Mouse (Mus musculus) liver, embryonic 15.5 days (tissue): ENCODE results near the gene Fasn. TPM values are rescaled to one million over a fixed set of nuclear protein-coding genes. Genes with fewer than 3 reads are reported as not detected.
A peak's percentile ranks its signal among the peaks of the same experiment; 100 is the strongest.
"Not testable (repeated sequence)": the region's sequence is repeated elsewhere in the genome, so short reads cannot be mapped to it uniquely, and the experiment has no call there.

Experiments
- ATAC-seq: fragments of 200-750 bp; cut with Nextera tagmentation; 2 replicates; pipeline ENCODE4 v1.8.0; 2017; ENCODE audit warnings: moderate number of reproducible peaks, mild to moderate bottlenecking, moderate library complexity; ENCODE audit not compliant: insufficient read depth
- H3K27ac ChIP-seq: fragments of 300-500 bp; sonication (generic); replicated peaks from 2 replicates; pipeline ENCODE4 v1.5.1; 2015; ENCODE audit warnings: mild to moderate bottlenecking, inconsistent platforms
- H3K27me3 ChIP-seq: fragments of 300-500 bp; sonication (generic); 2 replicates; pipeline ENCODE4 v1.6.1; 2015; ENCODE audit warnings: mild to moderate bottlenecking, inconsistent platforms
- H3K36me3 ChIP-seq: fragments of 300-500 bp; sonication (generic); replicated peaks from 2 replicates; pipeline ENCODE4 v1.6.1; 2015; ENCODE audit warnings: moderate library complexity, mild to moderate bottlenecking, inconsistent platforms
- H3K4me1 ChIP-seq: fragments of 300-500 bp; sonication (generic); replicated peaks from 2 replicates; pipeline ENCODE4 v1.6.1; 2015; ENCODE audit warnings: inconsistent platforms
- H3K4me2 ChIP-seq: fragments of 300-500 bp; sonication (generic); 2 replicates; pipeline ENCODE4 v1.6.1; 2015; ENCODE audit warnings: moderate library complexity, mild to moderate bottlenecking, inconsistent platforms
- H3K4me3 ChIP-seq: fragments of 300-500 bp; sonication (generic); replicated peaks from 2 replicates; pipeline ENCODE4 v1.5.1; 2015; ENCODE audit warnings: mild to moderate bottlenecking, inconsistent platforms
- H3K9ac ChIP-seq: fragments of 300-500 bp; sonication (generic); 2 replicates; pipeline ENCODE4 v1.6.1; 2015; ENCODE audit warnings: moderate library complexity, mild to moderate bottlenecking, inconsistent platforms
- H3K9me3 ChIP-seq: fragments of 300-500 bp; sonication (generic); replicated peaks from 2 replicates; pipeline ENCODE4 v1.6.1; 2016; ENCODE audit warnings: inconsistent platforms
- WGBS: fragments of 180-500 bp; shearing (Covaris S2); methylation state at CpG from one replicate; pipeline ENCODE4 v1.1.7; 2015; ENCODE audit warnings: mixed read lengths; ENCODE audit not compliant: insufficient replicate concordance; 5-methylcytosine and 5-hydroxymethylcytosine counted together
- polyA plus RNA-seq: library from polyadenylated mRNA; unstranded; fragments of >200 nt; fragmentation: Nextera tagmentation; extraction: Ambion mirVana; gene quantifications from 2 replicates; pipeline ENCODE4 v1.2.1, GENCODE M21; 2015

Gene Fasn
- polyA plus RNA-seq, 1 experiment from 2014 or later = 20.1 TPM

DNA sequence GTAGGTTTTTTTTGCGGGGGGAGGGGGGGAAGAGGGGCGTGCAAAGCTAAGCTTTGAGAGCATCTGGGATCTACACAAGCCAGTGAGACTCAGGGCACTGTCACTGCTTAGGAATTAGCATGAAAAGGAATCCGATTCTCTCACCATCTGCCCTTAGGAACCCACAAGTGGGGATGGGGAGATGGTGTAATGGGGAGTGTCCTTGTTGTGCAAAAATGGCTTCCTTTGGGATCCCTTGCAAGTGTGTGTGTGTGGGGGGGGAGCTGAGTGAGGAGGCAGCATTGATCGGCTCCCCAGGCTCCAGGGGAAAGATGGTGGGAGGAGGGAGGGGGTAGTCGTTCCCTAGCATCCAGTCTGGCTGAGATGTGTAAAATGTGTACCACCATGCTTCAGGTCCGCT, 47.2 kb downstream of the Fasn start:
- H3K4me3 ChIP-seq = no peak overlapping the region
- ATAC-seq = no peak
- 0 out of 2 replicates have a peak, but pooled peaks cover 5% of the 10 kb centered on the region for H3K4me1 ChIP-seq
- H3K27ac ChIP-seq = no peak overlapping the region
- H3K36me3 ChIP-seq = 0 out of 2 replicates have a peak, but pooled peaks cover 6% of the 10 kb centered on the region
- H3K4me2 ChIP-seq = no peak overlapping the region
- no peaks in the 10 kb centered on the region for H3K9me3 ChIP-seq
- H3K27me3 ChIP-seq = peaks cover 8% of the 10 kb centered on the region; the same call in 1 of the 2 replicates
- H3K9ac ChIP-seq = no peak overlapping the region
- WGBS = 36% methylated on average over 6 of the region's 6 CpGs

DNA sequence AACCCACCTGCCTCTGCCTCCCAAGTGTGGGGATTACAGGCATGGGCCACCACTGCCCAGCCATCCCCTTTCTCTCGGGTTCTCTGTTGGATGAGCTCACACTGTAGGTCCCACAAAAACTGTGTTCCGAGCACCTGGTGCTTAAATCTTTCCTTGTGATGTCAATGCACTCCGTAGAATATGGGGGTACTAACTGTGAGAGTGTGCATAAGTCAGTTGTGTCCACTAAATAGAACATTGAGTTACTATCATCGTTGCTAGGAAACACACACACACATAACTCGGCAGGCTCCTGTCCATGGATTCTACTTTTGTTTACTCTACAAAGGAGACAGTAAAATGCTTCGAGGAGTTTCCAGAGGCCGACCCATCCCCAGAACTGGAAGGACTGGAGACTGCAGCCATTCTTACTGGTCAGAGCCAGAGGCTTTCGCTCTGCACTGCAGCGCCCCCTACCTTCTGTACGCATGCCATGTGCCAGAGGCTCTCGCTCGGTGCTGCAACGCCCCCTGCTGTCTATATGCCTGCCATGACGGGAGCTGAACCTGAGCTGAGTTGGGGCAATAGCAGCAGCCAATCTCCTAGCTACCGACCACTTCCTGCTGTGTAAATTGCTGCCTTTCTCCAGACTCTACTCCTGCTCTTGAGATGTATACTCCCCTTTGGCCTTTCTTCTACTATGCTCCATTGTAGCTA, 48.4 kb downstream of the Fasn start:
- 0 out of 2 replicates have a peak, but pooled peaks cover 3% of the 10 kb centered on the region for H3K36me3 ChIP-seq
- no peak overlapping the region for H3K27ac ChIP-seq
- 0 out of 2 replicates have a peak, but pooled peaks cover 5% of the 10 kb centered on the region for H3K4me1 ChIP-seq
- WGBS = 22% methylated on average over 15 of the region's 15 CpGs
- no peak overlapping the region for H3K9ac ChIP-seq
- H3K4me2 ChIP-seq = no peak overlapping the region
- peak; percentile 69 for ATAC-seq
- H3K4me3 ChIP-seq = no peak overlapping the region
- no peaks in the 10 kb centered on the region for H3K9me3 ChIP-seq
- H3K27me3 ChIP-seq = peaks cover 8% of the 10 kb centered on the region; the same call in 1 of the 2 replicates

DNA sequence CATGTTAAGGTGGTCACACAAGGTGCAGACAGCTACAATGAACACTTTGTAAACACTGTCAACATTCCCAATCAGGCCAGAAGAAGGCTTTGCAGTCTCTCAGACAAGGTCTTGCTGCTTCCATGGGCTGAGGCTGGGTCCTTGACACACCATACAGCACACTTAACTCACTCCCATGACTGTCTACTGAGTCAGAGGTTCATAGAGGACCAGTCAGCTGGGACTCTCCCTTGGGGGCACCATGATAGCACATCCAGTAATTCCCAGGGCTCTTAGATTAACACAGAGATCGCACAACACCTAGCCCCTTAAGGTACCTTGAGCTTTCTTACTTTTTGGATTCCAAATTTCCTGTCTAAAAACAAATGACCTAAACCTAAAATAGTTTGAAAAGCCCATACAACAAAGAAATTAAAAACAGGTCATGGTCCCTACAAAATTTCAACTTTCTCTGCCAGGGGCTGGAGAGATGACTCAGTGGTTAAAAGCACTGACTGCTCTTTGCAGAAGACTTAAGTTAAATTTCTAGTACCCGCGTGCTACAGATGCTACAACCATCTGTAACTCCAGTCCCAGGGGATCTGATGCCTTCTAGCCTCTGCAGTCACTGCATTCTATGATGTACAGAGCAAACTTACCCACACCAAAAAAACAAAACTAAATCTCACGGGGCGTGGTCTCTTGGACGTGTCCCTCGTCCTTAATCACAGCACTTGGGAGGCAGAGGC, 50.7 kb downstream of the Fasn start:
- WGBS = 69% methylated on average over 7 of the region's 7 CpGs
- Histone ChIP-seq H3K27ac (no peak overlapping the region), H3K4me3 (no peak overlapping the region), H3K4me1 (0 out of 2 replicates have a peak, but pooled peaks cover 5% of the 10 kb centered on the region), H3K27me3 (peaks cover 8% of the 10 kb centered on the region; the same call in 1 of the 2 replicates), H3K4me2 (no peak overlapping the region), H3K9ac (no peak overlapping the region), H3K9me3 (no peaks in the 10 kb centered on the region), H3K36me3 (no peaks in the 10 kb centered on the region)
- ATAC-seq = no peak

DNA sequence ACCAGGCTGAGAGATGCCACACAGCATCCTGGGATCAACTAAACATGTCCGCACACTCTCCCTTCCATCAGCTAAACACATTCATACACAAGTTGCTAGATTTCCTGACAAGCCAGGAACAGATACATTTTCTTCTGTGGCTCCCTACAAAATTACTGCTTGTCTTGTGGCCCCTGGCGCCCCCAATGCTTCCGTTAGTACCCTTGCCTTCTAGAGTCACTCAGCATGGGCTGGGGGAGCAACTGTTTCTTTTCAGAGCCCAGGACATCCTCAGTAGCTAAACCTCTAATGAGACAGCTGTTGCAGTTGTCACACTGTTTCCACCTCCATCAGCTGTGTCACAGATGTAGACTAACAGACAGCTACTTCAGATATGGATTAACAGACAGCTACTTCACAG, 51.6 kb downstream of the Fasn start:
- no peaks in the 10 kb centered on the region for H3K9me3 ChIP-seq
- peaks cover 7% of the 10 kb centered on the region; the same call in 1 of the 2 replicates for H3K27me3 ChIP-seq
- H3K4me1 ChIP-seq = 0 out of 2 replicates have a peak, but pooled peaks cover 8% of the 10 kb centered on the region
- no peak for ATAC-seq
- H3K4me3 ChIP-seq = no peak overlapping the region
- H3K27ac ChIP-seq = no peak overlapping the region
- no peak overlapping the region for H3K9ac ChIP-seq
- no peaks in the 10 kb centered on the region for H3K36me3 ChIP-seq
- no peak overlapping the region for H3K4me2 ChIP-seq
- WGBS = 71% methylated on average over 3 of the region's 3 CpGs

DNA sequence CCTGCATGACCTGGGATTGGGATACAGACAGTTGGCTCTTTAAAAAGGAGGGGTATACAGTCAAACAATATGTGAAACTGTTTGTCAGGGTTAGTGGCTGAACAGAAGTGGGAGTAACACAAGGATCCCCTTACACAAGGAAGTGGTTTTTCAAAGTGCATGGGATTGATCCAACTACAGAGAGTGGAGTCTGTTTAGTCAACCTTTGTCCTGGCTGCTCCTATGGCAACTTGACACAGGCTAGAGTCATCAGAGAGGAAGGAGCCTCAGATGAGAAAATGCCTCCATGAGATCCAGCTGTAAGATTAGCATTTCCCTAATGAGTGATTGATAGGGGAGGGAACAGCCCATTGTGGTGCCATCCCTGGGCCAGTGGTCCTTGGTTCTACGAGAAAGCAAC, 56.1 kb downstream of the Fasn start:
- H3K9ac ChIP-seq = no peak overlapping the region
- no peak overlapping the region for H3K4me3 ChIP-seq
- peaks cover 15% of the 10 kb centered on the region; the same call in 1 of the 2 replicates for H3K27me3 ChIP-seq
- no peaks in the 10 kb centered on the region for H3K9me3 ChIP-seq
- H3K36me3 ChIP-seq = no peaks in the 10 kb centered on the region
- no peak overlapping the region for H3K27ac ChIP-seq
- 0 out of 2 replicates have a peak, but pooled peaks cover 5% of the 10 kb centered on the region for H3K4me1 ChIP-seq
- no peak for ATAC-seq
- WGBS = 36% methylated on average over 1 of the region's 1 CpGs
- H3K4me2 ChIP-seq = no peak overlapping the region

DNA sequence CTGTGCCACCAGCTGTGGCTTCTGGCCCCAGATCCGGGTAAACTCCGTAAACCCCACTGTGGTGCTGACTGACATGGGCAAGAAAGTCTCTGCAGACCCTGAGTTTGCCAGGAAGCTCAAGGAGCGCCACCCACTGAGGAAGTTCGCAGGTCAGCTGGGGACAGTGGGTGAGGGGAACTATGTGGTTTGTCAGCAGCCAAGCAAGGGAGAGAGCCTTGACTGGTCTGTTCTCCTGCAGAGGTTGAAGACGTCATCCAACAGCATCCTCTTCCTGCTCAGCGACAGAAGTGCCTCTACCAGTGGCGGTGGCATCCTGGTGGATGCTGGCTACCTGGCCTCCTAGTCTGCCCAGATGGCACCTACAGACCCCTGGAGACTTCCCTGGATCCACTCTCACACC, 57.3 kb downstream of the Fasn start:
- not testable (repeated sequence) for H3K27ac ChIP-seq, H3K36me3 ChIP-seq, ATAC-seq, H3K9ac ChIP-seq, H3K4me3 ChIP-seq, H3K4me1 ChIP-seq, H3K4me2 ChIP-seq, H3K9me3 ChIP-seq
- H3K27me3 ChIP-seq = peaks cover 25% of the 10 kb centered on the region
- WGBS = 10% methylated on average over 4 of the region's 7 CpGs

DNA sequence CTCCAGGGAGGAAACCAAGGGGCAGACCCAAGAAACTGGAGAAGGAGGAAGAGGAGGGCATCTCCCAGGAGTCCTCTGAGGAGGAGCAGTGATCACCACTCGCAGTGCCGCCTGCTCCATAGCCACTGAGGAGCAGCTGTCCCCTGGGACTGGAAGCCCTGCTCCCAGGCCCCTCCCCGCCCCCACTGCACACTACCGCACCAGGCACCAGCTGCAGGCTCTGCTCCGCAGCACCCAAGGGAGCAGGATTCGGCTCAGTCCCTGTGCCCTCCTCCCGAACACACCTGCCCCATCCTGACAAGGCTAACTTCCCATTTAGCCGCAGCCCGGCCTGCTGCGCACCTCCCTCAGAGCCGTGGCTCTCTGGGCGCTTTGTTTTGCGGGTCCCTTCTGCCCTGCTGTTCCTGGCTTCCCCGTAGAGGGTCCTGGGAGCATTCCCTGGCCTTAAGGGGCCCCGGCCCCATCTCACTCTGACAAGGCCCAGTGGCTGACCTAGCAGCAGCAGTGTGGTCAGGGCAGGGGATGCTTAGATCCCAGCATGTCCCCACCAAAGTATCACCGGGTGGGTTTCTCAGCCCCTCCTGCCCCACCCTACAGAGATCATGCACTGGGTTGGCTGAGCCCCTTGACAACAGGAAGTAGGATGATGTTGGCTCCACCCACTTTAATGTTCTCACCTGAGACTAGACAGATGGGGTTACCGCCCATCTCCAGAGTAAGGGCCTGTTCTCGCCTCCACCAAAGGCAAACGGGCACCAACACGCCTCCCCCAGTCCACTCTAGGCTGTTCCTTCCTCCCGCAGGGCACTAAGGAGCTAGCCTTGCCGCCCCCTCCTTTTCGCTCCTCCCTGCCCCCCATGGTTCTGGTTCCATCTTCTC, 61.0 kb downstream of the Fasn start:
- not testable (repeated sequence) for ATAC-seq, H3K36me3 ChIP-seq, H3K4me2 ChIP-seq, H3K4me3 ChIP-seq, H3K27ac ChIP-seq, H3K9ac ChIP-seq, H3K4me1 ChIP-seq, H3K9me3 ChIP-seq
- H3K27me3 ChIP-seq = peaks cover 33% of the 10 kb centered on the region
- 10% methylated on average over 10 of the region's 23 CpGs for WGBS

DNA sequence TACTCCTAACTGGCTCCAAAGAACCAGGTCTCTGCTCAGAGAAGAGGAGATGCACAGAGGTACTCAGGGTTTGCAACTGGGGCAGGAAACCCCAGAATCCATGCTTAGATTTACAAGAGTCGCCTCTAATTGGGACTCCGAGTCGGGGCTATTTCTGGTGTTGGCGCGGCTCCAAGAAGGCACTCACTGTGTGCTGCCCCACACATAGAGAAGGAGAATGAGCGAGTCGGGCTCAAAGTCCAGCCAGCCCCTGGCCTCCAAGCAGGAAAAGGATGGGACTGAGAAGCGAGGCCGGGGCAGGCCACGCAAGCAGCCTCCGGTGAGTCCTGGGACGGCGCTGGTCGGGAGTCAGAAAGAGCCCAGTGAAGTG, 61.7 kb downstream of the Fasn start, which contains the start of gene Hmga1b:
TSS of gene Hmga1b (plus strand) at position 123 of the 370 bp plus-strand sequence.
- not testable (repeated sequence) for H3K27ac ChIP-seq, H3K4me2 ChIP-seq, H3K4me3 ChIP-seq, H3K36me3 ChIP-seq, H3K9ac ChIP-seq, ATAC-seq, H3K4me1 ChIP-seq
- WGBS = 17% methylated on average over 14 of the region's 14 CpGs
- Histone ChIP-seq H3K27me3 (peaks cover 33% of the 10 kb centered on the region), H3K9me3 (peaks cover 11% of the 10 kb centered on the region; the same call in 1 of the 2 replicates)

DNA sequence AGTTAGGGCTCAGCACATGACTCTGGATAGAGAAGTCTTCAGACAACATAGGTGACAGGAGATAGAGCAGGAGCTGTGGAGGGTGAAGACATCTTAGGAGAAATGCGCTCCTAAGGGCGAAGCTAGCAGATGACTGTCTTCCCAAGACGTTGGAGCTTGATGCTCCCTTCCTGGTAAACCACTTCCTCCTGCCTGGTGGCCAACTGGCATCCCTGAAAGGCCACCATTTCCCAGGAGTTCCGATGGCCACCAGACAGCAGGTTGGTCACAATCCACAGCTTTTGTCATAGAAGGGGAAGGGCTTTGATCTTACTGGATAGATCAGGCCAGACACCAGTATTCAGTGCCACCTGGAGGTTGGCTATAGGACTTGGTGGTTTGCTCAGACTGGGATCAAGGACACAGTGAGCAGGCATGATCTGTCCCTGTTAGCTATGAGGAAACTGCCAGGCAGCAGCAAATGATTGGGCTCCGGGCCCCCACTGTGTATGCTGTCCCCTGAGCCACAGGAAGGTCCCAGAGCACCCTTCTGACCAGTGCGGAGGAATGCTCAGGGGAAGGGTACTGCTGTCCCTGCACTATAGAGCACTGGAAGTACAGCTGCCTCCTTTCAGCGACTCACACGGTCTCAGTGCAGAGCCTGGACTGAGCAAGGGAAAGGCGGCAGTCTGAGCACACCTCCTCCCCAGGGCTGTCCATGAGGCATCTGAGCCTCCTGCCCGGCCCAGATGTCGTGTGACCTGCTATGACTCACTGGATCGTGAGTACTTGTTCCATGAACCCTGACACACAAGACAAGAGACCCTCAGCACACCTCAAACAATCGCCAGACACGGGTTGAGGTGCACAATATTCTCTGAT, 62.3 kb downstream of the Fasn start:
- Histone ChIP-seq H3K4me1 (no peaks in the 10 kb centered on the region), H3K4me3 (no peak overlapping the region), H3K36me3 (no peaks in the 10 kb centered on the region), H3K4me2 (no peak overlapping the region), H3K27ac (no peak overlapping the region), H3K27me3 (peaks cover 33% of the 10 kb centered on the region), H3K9ac (no peak overlapping the region), H3K9me3 (peaks cover 12% of the 10 kb centered on the region; the same call in 1 of the 2 replicates)
- 58% methylated on average over 14 of the region's 14 CpGs for WGBS
- no peak for ATAC-seq

DNA sequence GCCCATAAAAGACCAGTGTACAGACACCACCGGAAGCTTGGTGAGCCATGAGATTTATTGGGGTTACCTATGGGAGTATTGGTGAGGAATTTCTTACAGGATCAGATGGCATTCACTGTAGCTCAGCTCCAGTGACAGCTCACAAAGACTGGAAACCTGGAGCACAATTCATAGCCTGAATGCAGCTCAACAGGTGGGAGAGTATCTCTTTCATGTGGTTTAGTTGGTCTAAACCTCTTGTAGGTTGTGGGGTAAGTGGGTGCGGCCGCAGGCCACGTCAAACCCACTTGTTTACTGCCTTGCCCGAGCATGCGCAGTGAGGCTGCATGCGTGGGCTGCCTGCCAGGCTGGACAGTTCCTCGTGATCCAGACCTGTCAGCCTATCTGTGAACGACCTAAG, 64.1 kb downstream of the Fasn start:
- Histone ChIP-seq H3K9me3 (peaks cover 15% of the 10 kb centered on the region; the same call in 1 of the 2 replicates), H3K36me3 (no peaks in the 10 kb centered on the region), H3K4me1 (no peaks in the 10 kb centered on the region), H3K4me2 (no peak overlapping the region), H3K27me3 (peaks cover 27% of the 10 kb centered on the region), H3K4me3 (no peak overlapping the region), H3K27ac (no peak overlapping the region), H3K9ac (no peak overlapping the region)
- ATAC-seq = no peak
- WGBS = 66% methylated on average over 9 of the region's 9 CpGs
